Comparison of ENCODE assay signal across 13 mouse cellular contexts in genomic region chr15:27481956-27482355, GRCm38 (mm10).
"Had no signal": no experiment of that assay in that cellular context is flagged by ENCODE, and none has a peak within 500 bp of the region (broad histone marks: within the 10 kb centered on the region; RNA-seq: fewer than 3 reads in every experiment).

No protein-coding gene starts in this region.

- H3K36me3 ChIP-seq: limb, embryonic 10.5 days; liver, embryonic 15.5 days; lung, embryonic 15.5 days; midbrain, embryonic 13.5 days; neural tube, embryonic 15.5 days had no signal

- H3K27ac ChIP-seq: left cerebral cortex, adult 2 months; limb, embryonic 10.5 days; liver, embryonic 15.5 days; lung, embryonic 15.5 days; midbrain, embryonic 13.5 days; neural tube, embryonic 15.5 days had no signal

- H3K27me3 ChIP-seq: lung, embryonic 15.5 days; midbrain, embryonic 13.5 days; neural tube, embryonic 15.5 days had no signal

- H3K9ac ChIP-seq: liver, embryonic 15.5 days; lung, embryonic 15.5 days; midbrain, embryonic 13.5 days; neural tube, embryonic 15.5 days had no signal

- DNase-seq: kidney, postnatal 25 days; lung, postnatal 36 days; right cerebral cortex, adult 18-20 months; right cerebral cortex, postnatal 25 days; thymus, postnatal 36 days had no signal

- H3K9me3 ChIP-seq: limb, embryonic 10.5 days; liver, embryonic 15.5 days; lung, embryonic 15.5 days; midbrain, embryonic 13.5 days; neural tube, embryonic 15.5 days had no signal

- H3K4me2 ChIP-seq: liver, embryonic 11.5 days; liver, embryonic 15.5 days; lung, embryonic 15.5 days; midbrain, embryonic 13.5 days; neural tube, embryonic 15.5 days had no signal

- H3K4me3 ChIP-seq: left cerebral cortex, adult 2 months; limb, embryonic 10.5 days; liver, embryonic 15.5 days; lung, embryonic 15.5 days; midbrain, embryonic 13.5 days; myocyte; neural tube, embryonic 15.5 days had no signal

- ATAC-seq: midbrain, embryonic 13.5 days had no signal
